Mouse (Mus musculus): ENCODE data around the gene Mtch2.
"Not testable (repeated sequence)": the region's sequence is repeated elsewhere in the genome, so short reads cannot be mapped to it uniquely, and the experiment has no call there.

The Mtch2 gene

GRCm38 (mm10) chr2:90866524-90866923, 19.6 kb downstream of the Mtch2 start:
- peak; percentile 80 for DNase-seq

DNA sequence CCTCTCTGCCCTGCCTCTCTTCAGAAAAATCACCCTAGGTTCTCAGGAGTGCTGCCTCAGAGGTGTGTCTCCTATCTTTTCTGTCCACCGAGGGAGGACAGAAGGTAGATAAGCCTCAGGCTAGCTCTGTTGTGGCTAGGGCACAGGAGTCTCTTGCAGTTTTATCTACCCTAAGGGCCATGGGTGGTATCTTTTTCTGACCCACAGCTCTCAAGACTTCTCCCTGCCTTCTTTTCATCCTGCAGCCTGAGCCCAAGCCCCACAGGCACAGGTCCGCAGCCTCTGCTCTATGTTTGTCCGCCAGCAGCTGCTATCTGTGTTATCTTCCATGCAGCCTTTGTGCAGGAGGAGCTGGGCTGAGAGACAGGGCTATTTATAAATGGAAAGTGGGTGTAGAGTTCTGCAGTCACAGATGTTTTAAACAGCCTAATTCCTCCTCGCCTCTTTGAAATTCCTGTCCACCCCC, 23.2 kb downstream of the Mtch2 start:
- no peak for DNase-seq

- no peak for DNase-seq
Measured at GRCm38 (mm10) chr2:90871180-90871961, 24.4 kb downstream of the Mtch2 start.

DNA sequence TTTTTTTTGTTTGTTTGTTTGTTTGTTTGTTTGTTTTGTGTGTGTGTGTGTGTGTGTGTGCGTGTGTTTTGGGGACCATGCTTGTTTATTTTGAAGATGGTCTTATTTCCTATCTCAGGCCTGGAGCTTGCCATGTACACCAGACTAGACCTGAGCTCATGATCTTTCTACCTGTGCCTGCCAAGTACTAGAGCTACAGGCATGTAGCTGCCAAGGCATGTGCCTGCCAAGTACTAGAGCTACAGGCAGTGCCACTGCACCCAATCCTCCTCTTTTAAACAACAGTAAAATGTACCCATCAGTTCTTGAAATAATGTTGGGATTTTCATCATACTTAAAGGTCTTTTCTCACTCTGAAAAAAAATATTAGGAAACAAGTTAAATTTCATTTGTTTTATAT, 27.1 kb downstream of the Mtch2 start:
- DNase-seq: no peak

GRCm38 (mm10) chr2:90875239-90875638, 28.3 kb downstream of the Mtch2 start:
- DNase-seq: no peak

- DNase-seq: no peak
Measured at GRCm38 (mm10) chr2:90877584-90878259, 30.8 kb downstream of the Mtch2 start.

- no peak for DNase-seq
Measured at GRCm38 (mm10) chr2:90879419-90879818, 32.5 kb downstream of the Mtch2 start.

GRCm38 (mm10) chr2:90880144-90880785, 33.3 kb downstream of the Mtch2 start:
- no peak for DNase-seq

DNA sequence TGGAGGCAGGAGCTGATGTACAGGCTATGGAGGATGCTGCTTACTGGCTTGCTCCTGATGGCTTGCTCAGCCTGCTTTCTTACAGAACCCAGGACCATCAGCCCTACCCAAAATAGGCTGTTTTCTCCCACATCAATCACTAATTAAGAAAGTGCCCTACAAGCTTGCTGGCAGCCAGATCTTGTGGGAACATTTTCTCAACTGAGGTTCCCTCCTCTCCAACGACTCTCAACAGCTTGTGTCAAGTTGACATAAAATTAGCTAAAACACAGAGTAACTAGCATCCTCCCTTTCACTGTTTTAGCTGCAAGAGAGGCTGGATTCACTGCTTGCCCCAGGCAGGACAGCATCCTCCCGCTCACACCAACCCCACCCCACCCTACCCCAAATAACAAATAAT, 34.9 kb downstream of the Mtch2 start:
- no peak for DNase-seq

- DNase-seq: no peak
Measured at GRCm38 (mm10) chr2:90885218-90886041, 38.5 kb downstream of the Mtch2 start, which contains the start of gene C1qtnf4. Gene C1qtnf4 (plus strand): TSS chr2:90885860.

GRCm38 (mm10) chr2:90886436-90886835, 39.5 kb downstream of the Mtch2 start:
- DNase-seq: no peak

- DNase-seq: no peak
Measured at GRCm38 (mm10) chr2:90887627-90888026, 40.7 kb downstream of the Mtch2 start.

- peak; percentile 55 for DNase-seq
Measured at GRCm38 (mm10) chr2:90889550-90890548, 42.9 kb downstream of the Mtch2 start.

GRCm38 (mm10) chr2:90893673-90894298, 46.8 kb downstream of the Mtch2 start:
- no peak for DNase-seq

DNA sequence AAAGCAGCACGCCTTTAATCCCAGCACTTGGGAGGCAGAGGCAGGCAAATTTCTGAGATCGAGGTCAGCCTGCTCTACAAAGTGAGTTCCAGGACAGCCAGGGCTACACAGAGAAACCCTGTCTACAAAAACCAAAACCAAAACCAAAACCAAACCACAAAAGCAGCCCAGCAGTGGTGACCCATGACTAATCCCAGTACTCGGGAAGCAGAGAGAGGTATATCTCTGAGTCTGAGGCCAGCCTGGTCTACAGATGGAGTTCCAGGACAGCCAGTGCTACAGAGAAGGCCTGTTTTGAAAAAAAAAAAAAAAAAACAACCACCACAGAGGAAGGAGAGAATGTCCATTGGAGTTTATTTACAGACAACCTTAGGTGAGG, 47.3 kb downstream of the Mtch2 start:
- DNase-seq: not testable (repeated sequence)

DNA sequence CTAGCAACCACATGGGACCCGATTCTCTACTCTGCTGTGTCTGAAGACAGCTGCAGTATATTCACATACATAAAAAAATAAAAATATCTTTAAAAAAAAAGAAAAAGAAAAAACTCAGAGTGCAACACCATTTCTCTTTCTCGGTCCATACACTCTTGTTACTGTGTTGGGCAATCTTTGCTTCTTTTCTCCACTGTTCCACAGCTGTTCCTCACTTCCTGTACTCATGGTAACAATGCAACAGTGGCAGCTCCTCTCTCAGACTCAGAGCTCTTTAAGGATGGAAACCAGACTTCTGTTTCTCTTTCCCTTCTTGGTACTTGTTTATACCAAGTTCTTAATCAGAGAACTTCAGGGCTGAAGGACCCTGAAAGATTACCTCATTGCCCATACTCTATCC, 56.4 kb downstream of the Mtch2 start:
- DNase-seq: no peak

GRCm38 (mm10) chr2:90904076-90904855, 57.3 kb downstream of the Mtch2 start, which contains the start of the genes Kbtbd4 and Ndufs3:
Gene Kbtbd4 (plus strand): TSS chr2:90904740.
Gene Ndufs3 (minus strand): TSS chr2:90904827.
- peak; percentile 90 for DNase-seq

- DNase-seq: no peak
Measured at GRCm38 (mm10) chr2:90904856-90905224, 57.9 kb downstream of the Mtch2 start.

DNA sequence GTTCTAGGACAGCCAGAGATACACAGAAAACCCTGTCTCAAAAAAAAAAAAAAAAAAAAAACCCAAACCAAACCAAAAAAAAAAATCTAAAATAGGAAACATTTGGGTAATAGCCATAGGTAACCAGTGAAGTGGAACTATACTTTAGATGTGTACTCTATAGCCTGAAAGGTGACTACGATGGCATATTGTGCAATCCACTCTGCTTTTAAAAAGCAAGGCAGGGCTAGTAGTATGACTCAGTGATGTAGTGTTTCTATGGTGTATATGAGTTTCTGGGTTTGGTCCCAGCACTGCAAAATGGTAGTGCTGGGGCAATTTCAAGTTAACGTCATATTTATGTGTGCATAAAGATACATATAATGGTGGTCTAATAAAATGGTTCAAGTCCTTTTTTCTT, 59.8 kb downstream of the Mtch2 start:
- DNase-seq: no peak

DNA sequence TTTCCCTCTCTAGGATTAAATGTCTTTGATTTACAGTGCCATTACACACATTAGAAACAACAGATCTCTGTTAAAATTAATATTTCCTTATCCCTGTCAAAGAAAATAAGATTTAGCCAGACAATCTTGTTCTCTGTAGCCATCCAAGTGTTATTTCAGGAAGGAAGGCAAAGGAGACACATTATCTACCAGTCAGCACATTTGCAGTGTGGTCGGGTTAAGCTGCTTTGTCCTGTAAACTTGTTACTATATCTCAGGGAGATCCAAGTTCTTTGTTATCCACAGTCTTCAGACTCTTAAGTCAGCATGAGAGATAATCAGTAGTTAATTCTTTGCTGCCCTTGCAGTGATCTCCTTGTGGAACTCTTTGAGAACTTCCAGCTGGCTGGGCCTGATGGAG, 63.9 kb downstream of the Mtch2 start:
- no peak for DNase-seq

All from thymus, postnatal 25 days (tissue).